Mouse (Mus musculus) limb, embryonic 13.5 days (tissue): ENCODE data around the gene C2cd2. TPM values are rescaled to one million over a fixed set of nuclear protein-coding genes. Genes with fewer than 3 reads are reported as not detected.
"Not testable (repeated sequence)": the region's sequence is repeated elsewhere in the genome, so short reads cannot be mapped to it uniquely, and the experiment has no call there.

Experiments
- ATAC-seq: fragments of 200-750 bp; cut with Nextera tagmentation; 2 replicates; pipeline ENCODE4 v1.8.0; 2017; ENCODE audit warnings: low read depth, moderate number of reproducible peaks, moderate TSS enrichment; ENCODE audit not compliant: low FRiP score
- H3K27ac ChIP-seq: fragments of 300-500 bp; sonication (generic); 2 replicates; pipeline ENCODE4 v1.5.1; 2015; ENCODE audit warnings: inconsistent platforms, mild to moderate bottlenecking, moderate library complexity
- H3K27me3 ChIP-seq: fragments of 300-500 bp; sonication (generic); 2 replicates; pipeline ENCODE4 v1.6.1; 2015; ENCODE audit warnings: mild to moderate bottlenecking, inconsistent platforms
- H3K36me3 ChIP-seq: fragments of 300-500 bp; sonication (generic); 2 replicates; pipeline ENCODE4 v1.6.1; 2015; ENCODE audit warnings: inconsistent platforms, mild to moderate bottlenecking, moderate library complexity
- H3K4me1 ChIP-seq: fragments of 300-500 bp; sonication (generic); 2 replicates; pipeline ENCODE4 v1.6.1; 2015; ENCODE audit warnings: inconsistent platforms
- H3K4me2 ChIP-seq: fragments of 300-500 bp; sonication (generic); replicated peaks from 2 replicates; pipeline ENCODE4 v1.6.1; 2015; ENCODE audit warnings: inconsistent platforms, mild to moderate bottlenecking, moderate library complexity
- H3K4me3 ChIP-seq: fragments of 300-500 bp; sonication (generic); 2 replicates; pipeline ENCODE4 v1.5.1; 2015; ENCODE audit warnings: moderate library complexity, mild to moderate bottlenecking, inconsistent platforms
- H3K9ac ChIP-seq: fragments of 300-500 bp; sonication (generic); 2 replicates; pipeline ENCODE4 v1.6.1; 2015; ENCODE audit warnings: mild to moderate bottlenecking, inconsistent platforms
- H3K9me3 ChIP-seq: fragments of 300-500 bp; sonication (generic); 2 replicates; pipeline ENCODE4 v1.6.1; 2016; ENCODE audit warnings: inconsistent platforms
- WGBS: fragments of 180-500 bp; shearing (Covaris S2); methylation state at CpG from one replicate; pipeline ENCODE4 v1.1.7; 2015; 5-methylcytosine and 5-hydroxymethylcytosine counted together
- polyA plus RNA-seq: library from polyadenylated mRNA; unstranded; fragments of >200 nt; fragmentation: Nextera tagmentation; extraction: Ambion mirVana; gene quantifications from 2 replicates; pipeline ENCODE4 v1.2.1, GENCODE M21; 2015

The C2cd2 gene
- 12.4 and 15.3 TPM in 2 replicates for polyA plus RNA-seq

DNA sequence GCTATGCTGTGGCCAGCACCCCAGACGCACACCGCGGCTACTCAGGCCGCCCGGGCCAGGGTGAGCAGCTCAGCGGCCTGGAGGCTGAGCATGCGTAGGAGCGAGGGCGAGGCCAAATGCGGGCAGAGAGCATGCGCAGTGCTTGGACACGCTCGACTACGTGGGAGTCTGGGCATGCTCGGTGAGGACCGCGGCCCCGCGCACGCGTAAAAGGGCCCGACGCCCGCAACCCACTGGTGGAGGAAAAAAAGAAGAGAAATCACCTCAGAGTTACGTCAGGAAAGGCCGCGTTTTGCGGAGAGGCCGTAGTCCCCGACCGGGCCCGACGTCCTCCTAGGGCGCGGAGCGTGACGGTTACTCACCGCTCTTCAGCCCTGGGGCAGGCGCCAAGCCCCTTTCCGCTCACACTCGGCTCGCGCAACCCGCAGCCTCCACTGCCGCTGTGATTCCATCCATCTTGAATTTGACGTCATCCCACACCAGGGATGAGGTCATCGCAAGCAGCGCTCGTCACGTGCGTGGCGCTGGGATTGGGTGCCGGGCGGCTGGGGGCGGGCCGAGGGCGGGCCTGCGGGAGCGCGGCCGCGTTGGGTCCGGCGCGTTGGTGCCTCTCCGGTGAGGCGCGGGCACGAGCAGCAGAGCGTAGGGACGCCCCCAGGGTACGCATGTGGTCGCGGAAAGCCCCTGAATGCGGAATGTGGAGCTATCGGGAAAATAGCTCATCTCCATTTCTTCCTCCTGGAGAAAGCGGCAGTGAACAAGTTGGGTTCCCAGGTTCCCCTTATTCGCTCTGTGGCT is at the start of gene C2cd2, which contains the start of gene Zbtb21:
C2cd2 (minus strand) TSS at position 448 of the 798 bp plus-strand sequence.
Zbtb21 (minus strand) TSS at position 472 of the 798 bp plus-strand sequence.
- H3K27ac ChIP-seq = peak within 1 kb of the TSS; percentile 91
- H3K4me2 ChIP-seq = peak within 1 kb of the TSS; percentile 91
- H3K4me1 ChIP-seq = peaks cover 21% of the 10 kb centered on the region
- H3K9me3 ChIP-seq = no peaks in the 10 kb centered on the region
- WGBS = under 1% methylated on average over 78 of the region's 78 CpGs
- H3K36me3 ChIP-seq = no peaks in the 10 kb centered on the region
- peak within 1 kb of the TSS; percentile 84 for H3K4me3 ChIP-seq
- peak; percentile 99 for ATAC-seq
- H3K9ac ChIP-seq = peak within 1 kb of the TSS; percentile 91
- no peaks in the 10 kb centered on the region for H3K27me3 ChIP-seq

GRCm38 (mm10) chr16:97997383-97997731 is 35.0 kb upstream of the C2cd2 start:
- peaks cover 13% of the 10 kb centered on the region for H3K36me3 ChIP-seq
- H3K9ac ChIP-seq = peak overlapping the region; percentile 63
- H3K4me1 ChIP-seq = peaks cover 13% of the 10 kb centered on the region
- H3K27me3 ChIP-seq, H3K9me3 ChIP-seq: not testable (repeated sequence)
- peak overlapping the region; percentile 79; the same call in 1 of the 2 replicates for H3K27ac ChIP-seq
- H3K4me2 ChIP-seq = peak overlapping the region; percentile 67
- peak; percentile 83 for ATAC-seq
- H3K4me3 ChIP-seq = peak overlapping the region; percentile 58
- WGBS = under 1% methylated on average over 8 of the region's 8 CpGs

- peaks cover 9% of the 10 kb centered on the region for H3K36me3 ChIP-seq
- peak within 1 kb of the TSS; percentile 63 for H3K9ac ChIP-seq
- H3K4me3 ChIP-seq = peak within 1 kb of the TSS; percentile 58
- H3K4me1 ChIP-seq = peaks cover 13% of the 10 kb centered on the region
- ATAC-seq = peak; percentile 98
- peak within 1 kb of the TSS; percentile 79; the same call in 1 of the 2 replicates for H3K27ac ChIP-seq
- peaks cover 2% of the 10 kb centered on the region; the same call in 1 of the 2 replicates for H3K9me3 ChIP-seq
- no peaks in the 10 kb centered on the region for H3K27me3 ChIP-seq
- H3K4me2 ChIP-seq = peak within 1 kb of the TSS; percentile 67
- 4% methylated on average over 22 of the region's 22 CpGs for WGBS
These were observed 34.4 kb upstream of the C2cd2 start, which contains the start of gene B230307C23Rik for GRCm38 (mm10) chr16:97996616-97997382. Gene B230307C23Rik, plus strand, starts transcription at chr16:97997315.

DNA sequence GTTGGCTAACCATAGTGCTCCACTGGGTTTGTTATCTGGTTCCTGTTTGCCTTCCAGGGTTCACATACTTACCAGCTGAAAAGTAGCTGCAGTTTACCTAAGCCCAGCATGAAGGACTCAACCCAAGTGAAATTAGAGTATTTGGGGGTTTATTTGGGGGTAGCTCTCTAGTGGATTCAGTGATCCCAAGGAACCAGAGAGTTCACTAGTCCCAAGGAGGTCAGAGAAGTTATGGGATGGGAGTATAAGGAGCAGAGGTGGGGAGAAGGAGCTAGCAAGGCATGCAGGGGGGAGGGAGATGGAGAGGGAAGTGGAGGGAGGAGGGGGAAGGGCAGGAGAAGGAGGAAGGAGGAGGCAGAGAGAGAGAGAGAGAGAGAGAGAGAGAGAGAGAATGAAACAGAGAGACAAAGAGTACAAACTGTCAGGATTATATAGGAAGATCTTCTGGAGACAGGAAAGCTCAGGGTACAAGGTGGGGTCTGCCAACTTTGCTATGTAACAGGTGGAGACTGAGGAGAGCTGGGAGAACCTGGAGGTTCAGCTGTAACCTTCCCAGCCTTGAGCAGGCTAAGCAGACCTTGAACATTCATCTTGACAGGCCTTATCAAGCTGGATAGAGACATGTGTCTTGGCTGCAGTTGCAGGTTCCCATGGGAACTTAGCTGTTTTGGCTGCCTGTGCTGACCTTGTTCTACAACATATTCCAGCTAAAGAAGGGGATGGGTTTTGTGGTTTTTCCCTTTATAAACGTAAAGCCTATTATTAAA is 33.6 kb upstream of the C2cd2 start:
- 32% methylated on average over 1 of the region's 1 CpGs for WGBS
- no peak for ATAC-seq
- peaks cover 9% of the 10 kb centered on the region for H3K36me3 ChIP-seq
- H3K4me2 ChIP-seq = peak overlapping the region; percentile 67
- peak overlapping the region; percentile 58 for H3K4me3 ChIP-seq
- peaks cover 2% of the 10 kb centered on the region; the same call in 1 of the 2 replicates for H3K9me3 ChIP-seq
- peak overlapping the region; percentile 79; the same call in 1 of the 2 replicates for H3K27ac ChIP-seq
- H3K9ac ChIP-seq = peak overlapping the region; percentile 63; the same call in 1 of the 2 replicates
- H3K4me1 ChIP-seq = peaks cover 13% of the 10 kb centered on the region
- H3K27me3 ChIP-seq = no peaks in the 10 kb centered on the region

DNA sequence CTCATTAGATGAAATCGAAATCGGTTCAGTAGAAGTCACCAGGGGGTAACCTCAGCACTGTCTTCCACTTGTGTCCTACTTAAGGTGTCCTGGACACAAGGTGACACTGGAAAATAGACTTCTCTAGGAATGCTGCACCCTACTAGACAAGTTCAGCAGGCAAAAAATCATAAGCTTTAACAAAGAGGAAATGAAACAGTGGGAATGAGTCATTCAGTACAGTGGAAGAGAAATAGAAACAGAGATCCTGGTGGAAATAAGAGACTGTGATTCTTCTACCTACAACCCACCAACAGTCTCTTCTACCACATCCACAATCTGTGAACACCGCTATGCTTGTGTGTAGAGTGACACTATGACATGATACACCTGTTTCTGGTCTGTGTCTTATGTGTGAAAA is 30.1 kb upstream of the C2cd2 start:
- H3K4me3 ChIP-seq, H3K36me3 ChIP-seq, H3K27me3 ChIP-seq, H3K9me3 ChIP-seq, H3K9ac ChIP-seq, H3K4me1 ChIP-seq, ATAC-seq, H3K4me2 ChIP-seq, H3K27ac ChIP-seq: not testable (repeated sequence)
- 77% methylated on average over 3 of the region's 3 CpGs for WGBS

GRCm38 (mm10) chr16:97991517-97991916 is 29.1 kb upstream of the C2cd2 start:
- H3K9me3 ChIP-seq = no peaks in the 10 kb centered on the region
- peaks cover 5% of the 10 kb centered on the region; the same call in 1 of the 2 replicates for H3K4me1 ChIP-seq
- no peak overlapping the region for H3K4me3 ChIP-seq
- no peak overlapping the region for H3K9ac ChIP-seq
- ATAC-seq = no peak
- no peak overlapping the region for H3K27ac ChIP-seq
- 68% methylated on average over 2 of the region's 2 CpGs for WGBS
- H3K27me3 ChIP-seq = no peaks in the 10 kb centered on the region
- H3K4me2 ChIP-seq = no peak overlapping the region
- no peaks in the 10 kb centered on the region for H3K36me3 ChIP-seq

- Histone ChIP-seq H3K4me3 (no peak overlapping the region), H3K9ac (no peak overlapping the region), H3K9me3 (no peaks in the 10 kb centered on the region; the same call in 1 of the 2 replicates), H3K36me3 (no peaks in the 10 kb centered on the region), H3K4me1 (no peaks in the 10 kb centered on the region), H3K27me3 (no peaks in the 10 kb centered on the region), H3K27ac (no peak overlapping the region), H3K4me2 (no peak overlapping the region)
- ATAC-seq = no peak
- 42% methylated on average over 5 of the region's 5 CpGs for WGBS
These were observed 22.2 kb upstream of the C2cd2 start for GRCm38 (mm10) chr16:97984589-97984988.

GRCm38 (mm10) chr16:97981362-97981761 is 19.0 kb upstream of the C2cd2 start:
- Histone ChIP-seq H3K27ac (no peak overlapping the region), H3K9ac (no peak overlapping the region), H3K4me1 (no peaks in the 10 kb centered on the region), H3K9me3 (no peaks in the 10 kb centered on the region; the same call in 1 of the 2 replicates), H3K4me2 (no peak overlapping the region), H3K36me3 (no peaks in the 10 kb centered on the region), H3K27me3 (no peaks in the 10 kb centered on the region), H3K4me3 (no peak overlapping the region)
- WGBS = 70% methylated on average over 1 of the region's 1 CpGs
- no peak for ATAC-seq

DNA sequence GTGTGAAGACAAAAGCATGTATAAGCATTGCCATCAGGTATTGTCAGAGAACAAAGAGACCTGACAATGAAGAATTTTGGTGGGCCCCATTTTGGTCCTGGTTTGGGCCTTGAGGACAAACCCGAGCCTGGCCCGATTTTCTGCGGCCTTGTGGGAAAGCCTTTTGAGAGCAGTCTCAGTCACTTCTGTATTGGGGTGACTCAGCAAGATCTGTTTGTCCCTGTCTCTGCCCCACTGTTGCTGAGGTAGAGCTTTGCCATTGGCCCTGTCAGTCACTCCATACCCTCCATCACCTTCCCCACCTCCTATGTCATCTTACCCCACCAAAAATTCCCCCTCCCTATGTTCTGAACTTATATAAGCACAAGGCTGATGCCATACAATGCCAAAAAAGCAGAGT is 15.3 kb upstream of the C2cd2 start:
- ATAC-seq = no peak
- Histone ChIP-seq H3K27ac (no peak overlapping the region), H3K4me2 (no peak overlapping the region), H3K4me3 (no peak overlapping the region), H3K4me1 (no peaks in the 10 kb centered on the region), H3K9me3 (no peaks in the 10 kb centered on the region; the same call in 1 of the 2 replicates), H3K36me3 (no peaks in the 10 kb centered on the region), H3K9ac (no peak overlapping the region), H3K27me3 (no peaks in the 10 kb centered on the region)
- WGBS = 89% methylated on average over 3 of the region's 3 CpGs

DNA sequence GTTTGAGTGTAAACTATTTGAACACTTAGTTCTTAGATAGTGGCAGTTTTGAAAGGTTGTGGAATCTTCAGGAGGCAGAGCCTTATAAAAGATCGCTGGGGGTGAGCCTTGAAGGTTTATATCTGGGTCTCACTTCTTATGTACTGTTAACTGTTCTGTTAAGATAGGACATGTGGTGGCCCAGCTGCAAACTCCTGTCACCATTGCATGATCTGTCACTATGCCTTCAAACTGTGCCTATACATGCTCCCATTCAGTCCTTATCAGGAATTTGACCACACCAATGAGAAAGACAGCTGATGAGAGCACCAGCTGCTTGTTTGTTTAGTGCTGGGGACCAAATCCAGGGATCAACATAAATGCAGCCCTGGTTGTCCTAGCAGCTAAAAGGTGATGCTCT is 14.9 kb upstream of the C2cd2 start:
- no peak overlapping the region for H3K4me3 ChIP-seq
- H3K9ac ChIP-seq = no peak overlapping the region
- no peaks in the 10 kb centered on the region for H3K27me3 ChIP-seq
- WGBS = 65% methylated on average over 1 of the region's 1 CpGs
- no peak overlapping the region for H3K4me2 ChIP-seq
- H3K9me3 ChIP-seq = no peaks in the 10 kb centered on the region
- ATAC-seq = no peak
- no peak overlapping the region for H3K27ac ChIP-seq
- no peaks in the 10 kb centered on the region for H3K4me1 ChIP-seq
- H3K36me3 ChIP-seq = no peaks in the 10 kb centered on the region

- no peaks in the 10 kb centered on the region for H3K36me3 ChIP-seq
- peaks cover 14% of the 10 kb centered on the region for H3K4me1 ChIP-seq
- no peak overlapping the region for H3K9ac ChIP-seq
- no peaks in the 10 kb centered on the region for H3K27me3 ChIP-seq
- no peak overlapping the region for H3K27ac ChIP-seq
- H3K4me2 ChIP-seq = no peak overlapping the region
- no peak overlapping the region for H3K4me3 ChIP-seq
- H3K9me3 ChIP-seq = 0 out of 2 replicates have a peak, but pooled peaks cover 3% of the 10 kb centered on the region
- 83% methylated on average over 3 of the region's 3 CpGs for WGBS
- ATAC-seq = no peak
These were observed 1.6 kb upstream of the C2cd2 start for GRCm38 (mm10) chr16:97963956-97964540.
